Mouse (Mus musculus) hindlimb bud, embryonic 11.5 days (tissue): ENCODE results near the gene Soga3.

ENCODE experiments used
- DNase-seq: peaks from one replicate; pipeline ENCODE4 v3.0.0-alpha.2; 2012; ENCODE audit warnings: low read depth, low spot score; ENCODE audit errors: extremely low spot score

Soga3 gene

GRCm38 (mm10) chr10:29206730-29207129 lies 63.1 kb downstream of the Soga3 start:
- DNase-seq = peak; percentile 26

DNA sequence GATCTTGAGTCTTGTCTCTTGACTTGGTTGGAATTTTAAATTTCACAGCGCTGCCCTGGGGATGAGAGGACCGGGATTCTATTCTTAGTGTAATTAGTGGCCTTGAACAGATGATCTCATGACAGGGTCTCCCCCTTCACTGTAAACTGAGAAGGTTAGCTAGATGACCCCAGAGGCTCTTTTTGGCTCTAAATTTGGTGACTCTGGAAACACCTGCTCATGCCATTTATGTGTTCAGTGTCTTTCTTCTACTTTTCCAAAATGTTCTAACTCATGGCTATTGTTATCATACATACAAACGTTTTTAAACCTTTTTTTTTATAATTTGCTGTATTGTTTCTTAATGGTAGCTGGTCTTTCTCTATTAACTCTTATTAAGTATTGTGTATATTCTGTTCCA lies 65.1 kb downstream of the Soga3 start:
- DNase-seq = no peak

DNA sequence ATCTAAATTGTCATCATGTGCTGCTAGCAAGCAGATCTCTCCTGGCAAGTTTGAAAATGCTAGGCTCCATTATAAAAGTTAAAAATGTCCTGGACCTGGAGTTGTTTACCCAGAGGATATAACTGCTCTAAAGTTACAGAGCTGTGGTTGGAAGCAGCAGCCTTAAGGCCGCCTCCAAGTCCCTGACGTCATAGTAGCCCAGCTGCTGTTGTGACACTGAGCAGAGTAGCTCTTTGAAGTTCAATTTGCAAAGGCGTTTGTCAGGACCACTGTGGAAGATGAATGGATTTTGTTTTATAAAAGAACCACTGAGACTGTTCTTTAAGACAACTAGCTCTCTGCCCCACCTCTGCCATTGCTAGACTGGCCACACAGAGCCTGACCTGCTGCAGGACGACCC lies 67.8 kb downstream of the Soga3 start, which contains the start of gene 9330159F19Rik:
TSS of gene 9330159F19Rik (plus strand) at position 154 of the 400 bp plus-strand sequence.
- DNase-seq = peak; percentile 14

DNA sequence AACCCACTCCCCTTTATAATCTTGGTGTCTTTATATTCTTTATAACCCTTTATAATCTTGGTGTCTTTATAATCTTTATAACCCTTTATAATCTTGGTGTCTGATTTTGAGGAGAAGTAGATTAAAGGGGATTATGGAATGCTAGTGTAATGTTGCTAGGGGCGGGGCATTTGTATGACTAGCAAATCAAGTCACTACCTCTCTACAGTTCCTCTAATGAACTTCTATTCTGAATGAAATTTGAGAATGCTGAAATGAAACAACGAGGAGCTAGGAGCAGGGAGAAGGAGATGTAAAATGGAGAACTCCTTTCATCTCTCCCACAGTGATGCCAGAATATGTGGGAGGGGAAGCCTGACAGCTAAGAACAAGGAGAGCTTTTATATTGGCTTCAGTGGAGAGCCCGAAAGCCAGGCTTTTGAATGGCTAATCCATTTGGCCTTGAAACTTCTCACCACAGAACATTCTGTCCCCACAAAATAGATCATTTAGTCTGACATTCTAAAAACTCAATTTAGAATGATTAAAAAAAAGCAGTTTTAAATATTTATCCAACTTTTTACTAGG lies 70.0 kb downstream of the Soga3 start:
- no peak for DNase-seq

- DNase-seq = no peak
Observed at GRCm38 (mm10) chr10:29216957-29217356, 73.3 kb downstream of the Soga3 start.

- DNase-seq = no peak
Observed at GRCm38 (mm10) chr10:29217451-29217850, 73.8 kb downstream of the Soga3 start.

- DNase-seq = no peak
Observed at GRCm38 (mm10) chr10:29225329-29225728, 81.7 kb downstream of the Soga3 start.

DNA sequence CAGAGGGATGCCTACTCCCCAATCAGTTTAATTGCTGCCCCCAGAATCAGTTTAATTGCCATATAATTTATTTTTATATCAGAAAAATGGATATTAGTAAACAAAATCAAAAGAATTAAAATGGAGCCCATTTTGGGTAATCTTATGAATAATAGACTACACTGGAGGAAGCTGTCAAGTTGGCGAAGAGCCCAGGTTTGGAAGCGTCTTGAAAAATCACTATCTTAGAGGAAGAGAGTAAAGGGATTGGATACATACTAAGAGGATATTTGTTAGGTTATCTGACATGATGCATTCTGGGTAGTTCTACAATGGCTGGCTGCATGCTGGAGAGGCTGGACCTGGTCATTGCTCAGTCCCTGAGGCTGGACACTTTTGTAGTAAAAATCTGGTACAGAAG lies 87.6 kb downstream of the Soga3 start:
- no peak for DNase-seq
